Mouse (Mus musculus) hindbrain, embryonic 11.5 days (tissue): ENCODE measurements around the gene Herc3. TPM values are rescaled to one million over a fixed set of nuclear protein-coding genes. Genes with fewer than 3 reads are reported as not detected.

Experiments used
- ATAC-seq: fragments of 200-750 bp; cut with Nextera tagmentation; 2 replicates; pipeline ENCODE4 v1.8.0; 2017; ENCODE audit warnings: mild to moderate bottlenecking, moderate TSS enrichment, moderate library complexity; ENCODE audit not compliant: low FRiP score
- DNase-seq: peaks from one replicate; pipeline ENCODE4 v3.0.0-alpha.2; 2015; ENCODE audit warnings: low spot score
- H3K27ac ChIP-seq: fragments of 300-500 bp; sonication (generic); 2 replicates; pipeline ENCODE4 v1.5.1; 2014; ENCODE audit warnings: mild to moderate bottlenecking, low read depth, low read length
- H3K27me3 ChIP-seq: fragments of 300-500 bp; sonication (generic); 2 replicates; pipeline ENCODE4 v1.6.1; 2014; ENCODE audit warnings: mild to moderate bottlenecking, low read length, moderate library complexity, mixed read lengths; ENCODE audit not compliant: control insufficient read depth, insufficient read depth
- H3K36me3 ChIP-seq: fragments of 300-500 bp; sonication (generic); 2 replicates; pipeline ENCODE4 v1.6.1; 2014; ENCODE audit warnings: mild to moderate bottlenecking, low read length, moderate library complexity, mixed read lengths; ENCODE audit not compliant: control insufficient read depth, insufficient read depth
- H3K4me1 ChIP-seq: fragments of 300-500 bp; sonication (generic); replicated peaks from 2 replicates; pipeline ENCODE4 v1.6.1; 2014; ENCODE audit warnings: low read length, mixed read lengths; ENCODE audit not compliant: control insufficient read depth, insufficient read depth
- H3K4me2 ChIP-seq: fragments of 300-500 bp; sonication (generic); replicated peaks from 2 replicates; pipeline ENCODE4 v1.6.1; 2014; ENCODE audit warnings: mild to moderate bottlenecking, low read depth, low read length
- H3K4me3 ChIP-seq: fragments of 300-500 bp; sonication (generic); 2 replicates; pipeline ENCODE4 v1.5.1; 2014; ENCODE audit warnings: low read depth, low read length
- H3K9ac ChIP-seq: fragments of 300-500 bp; sonication (generic); 2 replicates; pipeline ENCODE4 v1.6.1; 2014; ENCODE audit warnings: low read depth, low read length
- H3K9me3 ChIP-seq: fragments of 300-500 bp; sonication (generic); 2 replicates; pipeline ENCODE4 v1.6.1; 2016; ENCODE audit warnings: low read length; ENCODE audit not compliant: control insufficient read depth
- WGBS: fragments of 180-500 bp; shearing (Covaris S2); extraction: QIAGEN DNeasy Blood & Tissue Kit; methylation state at CpG from one replicate; pipeline ENCODE4 v1.1.7; 2014; 5-methylcytosine and 5-hydroxymethylcytosine counted together
- polyA plus RNA-seq: library from polyadenylated mRNA; unstranded; fragments of >200 nt; fragmentation: Nextera tagmentation; extraction: Ambion mirVana; gene quantifications from 2 replicates; pipeline ENCODE4 v1.2.1, GENCODE M21; 2014

The Herc3 gene
- polyA plus RNA-seq, 1 experiment from 2014 or later, result 5.6 TPM

DNA sequence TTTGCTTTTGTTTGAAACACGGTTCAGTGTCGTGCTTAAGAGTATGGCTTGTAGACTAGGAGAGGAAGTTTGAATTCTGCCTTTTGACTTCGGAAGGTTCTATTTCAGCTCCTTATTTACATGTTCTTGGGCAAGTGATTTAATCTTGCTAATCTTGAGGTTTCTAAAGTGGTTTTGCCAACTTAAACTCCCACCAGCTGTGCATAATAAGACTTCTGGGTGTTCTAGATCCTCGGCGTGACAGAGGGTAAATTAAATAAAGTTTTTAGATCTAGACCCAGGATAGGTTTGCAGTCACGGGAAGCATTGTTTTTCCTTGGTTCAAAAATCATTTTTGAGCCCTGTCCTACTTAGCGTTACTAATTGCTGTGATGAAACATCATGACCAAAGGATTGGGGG is 3.2 kb downstream of the Herc3 start:
- Histone ChIP-seq H3K27ac (no peak overlapping the region), H3K36me3 (no peaks in the 10 kb centered on the region), H3K9me3 (no peaks in the 10 kb centered on the region), H3K4me1 (no peaks in the 10 kb centered on the region), H3K27me3 (no peaks in the 10 kb centered on the region), H3K9ac (no peak overlapping the region), H3K4me2 (no peak overlapping the region), H3K4me3 (no peak overlapping the region)
- WGBS, result 88% methylated on average over 7 of the region's 7 CpGs
- no peak for DNase-seq
- no peak for ATAC-seq

DNA sequence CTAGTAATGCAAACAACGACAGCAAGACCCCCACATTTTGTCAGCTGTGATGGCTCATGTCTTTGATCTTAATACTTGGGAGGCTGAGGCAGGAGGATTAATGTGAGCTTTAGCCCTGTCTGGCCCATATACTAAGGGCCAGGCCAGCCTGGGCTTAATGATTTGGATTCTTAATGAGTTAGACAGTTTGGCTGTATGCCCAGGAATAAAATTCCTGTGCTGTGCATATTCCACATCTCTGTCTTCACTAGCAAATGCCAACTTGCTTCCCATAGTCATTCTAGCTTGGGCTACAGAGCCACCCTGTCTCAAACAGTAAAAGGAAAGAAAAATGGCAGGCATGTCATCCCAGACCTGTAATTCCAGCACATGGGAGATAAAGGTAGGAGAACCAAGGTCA is 4.3 kb downstream of the Herc3 start:
- no peak overlapping the region for H3K4me3 ChIP-seq
- H3K36me3 ChIP-seq, result no peaks in the 10 kb centered on the region
- DNase-seq, result no peak
- no peak for ATAC-seq
- no peak overlapping the region for H3K27ac ChIP-seq
- no peaks in the 10 kb centered on the region for H3K4me1 ChIP-seq
- H3K9me3 ChIP-seq, result no peaks in the 10 kb centered on the region
- H3K9ac ChIP-seq, result no peak overlapping the region
- H3K27me3 ChIP-seq, result no peaks in the 10 kb centered on the region
- no peak overlapping the region for H3K4me2 ChIP-seq
- WGBS, result 82% methylated on average over 1 of the region's 1 CpGs

DNA sequence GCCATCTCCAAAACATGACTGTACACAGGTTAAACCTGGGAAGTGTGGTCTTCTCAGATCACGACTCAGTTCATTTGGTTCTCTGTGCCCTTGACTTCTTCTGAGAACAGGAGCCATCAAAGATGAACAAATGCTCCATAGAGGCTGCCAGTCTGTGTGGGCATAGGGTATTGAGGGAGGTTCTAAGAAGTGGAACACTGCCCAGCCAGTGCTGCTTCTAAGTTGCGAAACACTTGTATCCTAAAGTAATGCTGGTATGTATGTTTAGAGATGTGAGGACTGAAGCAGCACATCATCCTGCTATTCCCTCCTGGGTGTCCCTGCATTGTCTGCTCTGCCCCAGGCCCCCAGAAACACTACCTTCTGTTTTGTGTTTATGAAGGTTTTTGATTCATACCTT is 5.2 kb downstream of the Herc3 start:
- 93% methylated on average over 2 of the region's 2 CpGs for WGBS
- no peak overlapping the region for H3K9ac ChIP-seq
- no peak overlapping the region for H3K4me2 ChIP-seq
- H3K36me3 ChIP-seq, result no peaks in the 10 kb centered on the region
- no peak overlapping the region for H3K4me3 ChIP-seq
- H3K27me3 ChIP-seq, result no peaks in the 10 kb centered on the region
- ATAC-seq (no peak), DNase-seq (no peak)
- no peak overlapping the region for H3K27ac ChIP-seq
- no peaks in the 10 kb centered on the region for H3K4me1 ChIP-seq
- H3K9me3 ChIP-seq, result no peaks in the 10 kb centered on the region

DNA sequence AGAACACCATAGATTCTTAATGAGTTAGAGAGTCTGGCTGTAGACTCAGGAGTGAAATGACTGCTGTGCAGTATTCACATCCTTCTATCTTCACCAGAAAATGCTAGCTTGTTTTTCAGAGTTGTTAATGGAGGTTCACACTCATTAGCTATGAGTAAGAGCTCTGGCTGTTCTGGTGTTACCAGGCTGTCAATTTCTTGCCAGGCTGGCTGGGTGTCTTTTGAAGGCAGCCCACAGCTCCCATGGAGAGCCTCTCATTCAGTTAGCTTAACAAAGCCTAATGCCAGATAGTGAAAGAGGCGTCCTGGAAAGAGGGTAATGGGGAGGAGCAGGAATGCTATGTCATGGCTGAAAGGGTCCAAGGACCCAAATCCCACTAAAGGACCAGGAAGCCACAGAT is 6.7 kb downstream of the Herc3 start:
- Histone ChIP-seq H3K27me3 (no peaks in the 10 kb centered on the region), H3K9me3 (no peaks in the 10 kb centered on the region), H3K4me2 (no peak overlapping the region), H3K4me3 (no peak overlapping the region), H3K9ac (no peak overlapping the region), H3K4me1 (no peaks in the 10 kb centered on the region), H3K27ac (no peak overlapping the region), H3K36me3 (no peaks in the 10 kb centered on the region)
- ATAC-seq (peak; percentile 43; the same call in 1 of the 2 replicates), DNase-seq (no peak)
- WGBS, result 14% methylated on average over 1 of the region's 1 CpGs

DNA sequence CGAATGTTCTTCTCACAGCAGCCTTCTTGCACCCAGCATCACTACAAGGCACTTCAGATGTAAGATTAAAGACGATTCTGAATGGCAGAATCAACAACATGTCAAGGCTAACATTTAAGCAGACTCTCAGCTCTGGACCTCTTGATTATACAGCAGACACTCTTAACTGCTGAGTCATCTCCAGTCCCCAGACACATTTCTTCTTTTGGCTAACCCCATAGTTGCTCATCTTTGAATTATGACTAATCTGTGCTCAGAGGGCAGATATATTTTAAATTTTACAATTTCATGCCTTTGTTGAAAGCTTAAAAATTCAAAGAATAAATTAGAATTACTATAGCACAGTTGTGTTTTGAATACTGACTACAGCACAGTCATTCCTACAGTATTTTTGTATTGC is 9.9 kb downstream of the Herc3 start:
- WGBS, result 77% methylated on average over 2 of the region's 2 CpGs
- ATAC-seq (no peak), DNase-seq (no peak)
- Histone ChIP-seq H3K4me3 (no peak overlapping the region), H3K9ac (no peak overlapping the region), H3K27ac (no peak overlapping the region), H3K36me3 (no peaks in the 10 kb centered on the region), H3K4me1 (no peaks in the 10 kb centered on the region), H3K4me2 (no peak overlapping the region), H3K9me3 (no peaks in the 10 kb centered on the region), H3K27me3 (no peaks in the 10 kb centered on the region)

DNA sequence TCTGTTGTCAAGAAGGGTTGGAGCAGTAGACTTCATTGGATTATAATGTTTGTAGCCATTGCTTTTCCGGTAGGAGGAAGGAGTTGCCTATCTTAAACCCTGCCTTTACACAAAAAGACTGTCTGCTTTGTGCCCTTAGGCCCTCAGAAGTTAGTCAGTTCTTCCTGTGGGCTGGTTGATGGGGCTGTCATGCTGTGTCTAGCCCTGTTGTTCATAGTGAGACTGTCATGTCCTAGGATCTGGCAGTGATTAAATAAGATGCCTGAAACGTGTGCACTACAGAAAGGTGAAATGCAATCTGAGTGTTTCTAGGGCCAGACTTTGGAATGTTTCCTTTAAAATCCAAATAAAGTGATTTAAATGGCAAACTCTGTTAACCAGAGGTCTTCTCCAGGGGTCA is 10.9 kb downstream of the Herc3 start:
- Histone ChIP-seq H3K36me3 (no peaks in the 10 kb centered on the region), H3K9ac (no peak overlapping the region), H3K4me1 (no peaks in the 10 kb centered on the region), H3K4me3 (no peak overlapping the region), H3K4me2 (no peak overlapping the region), H3K27me3 (no peaks in the 10 kb centered on the region), H3K27ac (no peak overlapping the region), H3K9me3 (no peaks in the 10 kb centered on the region)
- DNase-seq, result no peak
- no peak for ATAC-seq
- 48% methylated on average over 2 of the region's 2 CpGs for WGBS

DNA sequence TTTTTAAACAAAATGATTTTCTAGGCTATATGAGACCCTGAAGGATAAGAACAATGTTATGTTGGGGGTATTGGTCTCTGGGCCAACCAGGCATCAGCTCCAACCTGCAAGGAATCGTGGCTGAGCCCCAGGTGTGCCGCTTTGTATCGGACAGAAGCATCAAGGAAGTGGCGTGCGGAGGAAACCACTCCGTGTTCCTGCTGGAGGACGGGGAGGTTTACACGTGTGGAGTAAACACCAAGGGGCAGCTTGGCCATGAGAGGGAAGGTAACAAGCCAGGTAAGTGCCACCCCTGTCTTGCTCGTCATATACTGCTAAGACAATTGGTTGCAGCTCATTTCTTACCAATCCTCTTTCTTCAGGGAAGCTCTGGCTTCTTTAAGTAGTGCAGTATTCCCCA is 12.3 kb downstream of the Herc3 start:
- H3K4me3 ChIP-seq, result no peak overlapping the region
- H3K9me3 ChIP-seq, result no peaks in the 10 kb centered on the region
- no peak overlapping the region for H3K4me2 ChIP-seq
- H3K27ac ChIP-seq, result no peak overlapping the region
- DNase-seq, result no peak
- H3K27me3 ChIP-seq, result no peaks in the 10 kb centered on the region
- H3K36me3 ChIP-seq, result no peaks in the 10 kb centered on the region
- WGBS, result 91% methylated on average over 9 of the region's 9 CpGs
- no peaks in the 10 kb centered on the region for H3K4me1 ChIP-seq
- ATAC-seq, result no peak
- no peak overlapping the region for H3K9ac ChIP-seq

DNA sequence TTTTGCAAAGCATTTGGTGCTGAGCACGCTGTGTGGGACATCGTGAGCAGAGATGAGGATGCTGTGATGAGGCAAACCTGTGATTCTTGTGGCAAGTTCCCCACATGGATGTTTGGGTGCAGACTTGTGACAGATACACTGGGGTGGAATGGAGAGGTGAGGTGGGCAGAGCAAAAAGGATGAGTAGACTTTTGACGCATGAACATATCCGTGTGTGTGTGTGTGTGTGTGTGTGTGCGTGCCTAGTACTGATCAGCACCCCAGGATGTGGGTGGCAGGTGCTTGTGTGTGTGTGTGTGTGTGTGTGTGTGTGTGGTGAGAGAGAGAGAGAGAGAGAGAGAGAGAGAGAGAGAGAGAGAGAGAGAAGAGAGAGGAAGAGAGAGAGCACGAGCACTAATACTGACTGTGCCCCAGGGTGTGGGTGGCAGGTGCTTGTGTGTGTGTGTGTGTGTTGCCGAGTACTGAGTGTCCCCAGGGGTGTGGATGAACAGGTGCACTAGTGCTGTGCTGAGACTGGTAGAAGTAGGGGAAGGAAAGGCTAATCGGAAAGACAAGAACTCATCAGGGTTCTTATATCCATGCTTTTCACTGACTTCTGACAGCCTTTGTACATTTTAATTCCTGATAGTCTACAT is 13.0 kb downstream of the Herc3 start:
- Histone ChIP-seq H3K4me2 (no peak overlapping the region), H3K9me3 (no peaks in the 10 kb centered on the region), H3K9ac (no peak overlapping the region), H3K4me1 (no peaks in the 10 kb centered on the region), H3K27me3 (no peaks in the 10 kb centered on the region), H3K4me3 (no peak overlapping the region), H3K27ac (no peak overlapping the region), H3K36me3 (no peaks in the 10 kb centered on the region)
- 84% methylated on average over 8 of the region's 8 CpGs for WGBS
- ATAC-seq (no peak), DNase-seq (no peak)

DNA sequence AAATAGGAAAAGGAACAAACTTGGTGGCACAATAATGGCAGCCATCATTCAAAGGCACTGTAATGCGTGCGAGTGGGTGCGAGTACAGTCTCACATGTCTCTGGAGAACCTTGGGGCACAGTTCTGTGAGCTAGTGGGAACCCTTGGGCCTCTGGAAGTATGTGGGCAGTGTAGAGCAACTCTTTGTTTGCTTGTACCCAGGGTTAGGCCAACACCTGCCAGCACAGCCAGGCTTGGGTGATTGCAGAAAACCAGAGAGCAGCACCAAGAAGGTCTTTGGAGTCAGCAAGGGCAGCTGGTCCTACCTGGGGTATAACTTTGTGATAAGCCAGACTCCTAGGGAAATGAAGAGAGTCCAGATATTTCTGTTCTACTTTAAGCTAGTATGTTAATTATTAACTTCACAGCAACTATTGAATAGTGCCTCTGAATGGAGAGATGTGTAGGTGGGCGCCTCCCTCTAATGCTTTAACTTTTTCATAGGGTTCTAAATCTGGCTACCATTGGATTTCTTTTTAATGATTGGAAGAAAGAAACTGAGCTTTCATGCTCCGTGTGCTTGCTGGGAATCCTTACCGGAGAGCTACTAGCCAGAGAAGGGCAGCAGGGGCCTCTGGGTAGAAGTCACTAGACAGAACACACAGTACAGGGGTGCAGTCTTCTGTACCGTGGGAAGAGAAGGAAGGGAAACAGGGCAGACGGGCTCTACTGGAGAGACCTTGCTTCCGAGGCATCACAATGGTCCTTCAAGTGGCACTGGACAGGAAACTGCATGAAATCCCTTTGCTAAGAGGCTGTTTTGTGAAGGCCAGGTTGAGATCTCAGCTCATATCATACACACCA is 15.8 kb downstream of the Herc3 start:
- H3K4me3 ChIP-seq, result no peak overlapping the region
- no peak overlapping the region for H3K4me2 ChIP-seq
- no peak overlapping the region for H3K9ac ChIP-seq
- no peaks in the 10 kb centered on the region for H3K4me1 ChIP-seq
- ATAC-seq (no peak), DNase-seq (no peak)
- H3K9me3 ChIP-seq, result no peaks in the 10 kb centered on the region
- no peaks in the 10 kb centered on the region for H3K27me3 ChIP-seq
- no peak overlapping the region for H3K27ac ChIP-seq
- 86% methylated on average over 9 of the region's 9 CpGs for WGBS
- no peaks in the 10 kb centered on the region for H3K36me3 ChIP-seq
